Mouse (Mus musculus) small intestine, adult 2 months (tissue): ENCODE measurements around the gene Plxnb1. TPM values are rescaled to one million over a fixed set of nuclear protein-coding genes. Genes with fewer than 3 reads are reported as not detected.

Experiments used
- H3K27ac ChIP-seq: fragments of 200-500 bp; 2 replicates; pipeline ENCODE4 v1.5.1; 2012; ENCODE audit warnings: low read depth, low read length, control low read depth, inconsistent platforms; ENCODE audit not compliant: insufficient read depth
- H3K27me3 ChIP-seq: fragments of 200-500 bp; 2 replicates; pipeline ENCODE4 v1.6.1; 2012; ENCODE audit warnings: mild to moderate bottlenecking, moderate library complexity, low read length, inconsistent platforms; ENCODE audit not compliant: control insufficient read depth, insufficient read depth
- H3K36me3 ChIP-seq: fragments of 200-500 bp; 2 replicates; pipeline ENCODE4 v1.6.1; 2012; ENCODE audit warnings: mild to moderate bottlenecking, low read length, control low read depth, inconsistent platforms; ENCODE audit not compliant: control insufficient read depth, insufficient read depth
- H3K4me1 ChIP-seq: fragments of 200-500 bp; 2 replicates; pipeline ENCODE4 v1.6.1; 2012; ENCODE audit warnings: low read length, inconsistent platforms, mixed read lengths; ENCODE audit not compliant: control insufficient read depth, insufficient read depth, insufficient read length
- H3K4me3 ChIP-seq: fragments of 200-500 bp; 2 replicates; pipeline ENCODE4 v1.5.1; 2012; ENCODE audit warnings: low read depth, mild to moderate bottlenecking, control low read depth, inconsistent platforms, low read length, moderate library complexity
- CTCF ChIP-seq: fragments of 200-500 bp; IDR thresholded peaks from 2 replicates; pipeline ENCODE4 v1.5.1; 2012; ENCODE audit warnings: low read depth, mild to moderate bottlenecking, control low read depth, inconsistent platforms, low read length, moderate library complexity, mixed read lengths; ENCODE audit not compliant: insufficient replicate concordance, insufficient read length; ENCODE audit errors: extremely low read depth
- POLR2A ChIP-seq: fragments of 200-500 bp; IDR thresholded peaks from 2 replicates; pipeline ENCODE4 v1.6.1; 2012; ENCODE audit warnings: low read depth, mild to moderate bottlenecking, control low read depth, inconsistent platforms, low read length, moderate library complexity
- WGBS: fragments of 180-500 bp; shearing (Covaris S2); methylation state at CpG from one replicate; pipeline ENCODE4 v1.1.7; 2018; 5-methylcytosine and 5-hydroxymethylcytosine counted together
- polyA plus RNA-seq: library from polyadenylated mRNA; depleted of rRNA; stranded (reverse); fragments of >200 nt; gene quantifications from 2 replicates; pipeline ENCODE4 v1.2.3, GENCODE M21; 2012

Gene Plxnb1
- polyA plus RNA-seq, 1 experiment, result 2.6 TPM

GRCm38 (mm10) chr9:109102541-109102940 lies 7.4 kb downstream of the Plxnb1 start:
- H3K4me3 ChIP-seq, result no peak overlapping the region
- no peak for TF ChIP-seq POLR2A
- no peak for TF ChIP-seq CTCF
- H3K4me1 ChIP-seq, result 0 out of 2 replicates have a peak, but pooled peaks cover 4% of the 10 kb centered on the region
- no peak overlapping the region for H3K27ac ChIP-seq
- 86% methylated on average over 3 of the region's 3 CpGs for WGBS
- H3K36me3 ChIP-seq, result no peaks in the 10 kb centered on the region
- H3K27me3 ChIP-seq, result no peaks in the 10 kb centered on the region

- no peak overlapping the region for H3K4me3 ChIP-seq
- TF ChIP-seq CTCF, result no peak
- no peak for TF ChIP-seq POLR2A
- 0 out of 2 replicates have a peak, but pooled peaks cover 4% of the 10 kb centered on the region for H3K4me1 ChIP-seq
- no peaks in the 10 kb centered on the region for H3K27me3 ChIP-seq
- H3K36me3 ChIP-seq, result no peaks in the 10 kb centered on the region
- H3K27ac ChIP-seq, result no peak overlapping the region
- WGBS, result 75% methylated on average over 7 of the region's 7 CpGs
These were observed 8.1 kb downstream of the Plxnb1 start for GRCm38 (mm10) chr9:109103250-109103649.

- no peak overlapping the region for H3K27ac ChIP-seq
- H3K27me3 ChIP-seq, result no peaks in the 10 kb centered on the region
- TF ChIP-seq CTCF, result no peak
- no peak for TF ChIP-seq POLR2A
- H3K4me1 ChIP-seq, result 0 out of 2 replicates have a peak, but pooled peaks cover 4% of the 10 kb centered on the region
- no peaks in the 10 kb centered on the region for H3K36me3 ChIP-seq
- no peak overlapping the region for H3K4me3 ChIP-seq
- 90% methylated on average over 9 of the region's 9 CpGs for WGBS
These were observed 8.9 kb downstream of the Plxnb1 start for GRCm38 (mm10) chr9:109104083-109104482.

GRCm38 (mm10) chr9:109105011-109105410 lies 9.8 kb downstream of the Plxnb1 start:
- 61% methylated on average over 12 of the region's 12 CpGs for WGBS
- TF ChIP-seq POLR2A (no peak), CTCF (no peak)
- H3K27me3 ChIP-seq, result no peaks in the 10 kb centered on the region
- no peaks in the 10 kb centered on the region for H3K36me3 ChIP-seq
- H3K27ac ChIP-seq, result no peak overlapping the region
- no peak overlapping the region for H3K4me3 ChIP-seq
- H3K4me1 ChIP-seq, result 0 out of 2 replicates have a peak, but pooled peaks cover 4% of the 10 kb centered on the region

GRCm38 (mm10) chr9:109105648-109106047 lies 10.5 kb downstream of the Plxnb1 start:
- TF ChIP-seq CTCF (no peak), POLR2A (no peak)
- WGBS, result 49% methylated on average over 12 of the region's 12 CpGs
- Histone ChIP-seq H3K4me3 (no peak overlapping the region), H3K36me3 (no peaks in the 10 kb centered on the region), H3K27ac (no peak overlapping the region), H3K4me1 (0 out of 2 replicates have a peak, but pooled peaks cover 4% of the 10 kb centered on the region), H3K27me3 (no peaks in the 10 kb centered on the region)

GRCm38 (mm10) chr9:109107341-109107740 lies 12.2 kb downstream of the Plxnb1 start:
- WGBS, result 84% methylated on average over 6 of the region's 6 CpGs

GRCm38 (mm10) chr9:109110240-109110639 lies 15.1 kb downstream of the Plxnb1 start:
- Histone ChIP-seq H3K27ac (no peak overlapping the region), H3K4me3 (no peak overlapping the region), H3K36me3 (no peaks in the 10 kb centered on the region), H3K4me1 (0 out of 2 replicates have a peak, but pooled peaks cover 3% of the 10 kb centered on the region), H3K27me3 (no peaks in the 10 kb centered on the region)
- WGBS, result 92% methylated on average over 11 of the region's 11 CpGs
- TF ChIP-seq POLR2A (no peak), CTCF (no peak)

More at GRCm38 (mm10) chr9:109107341-109107740, 12.2 kb downstream of the Plxnb1 start:
- no peaks in the 10 kb centered on the region for H3K36me3 ChIP-seq
- no peak overlapping the region for H3K4me3 ChIP-seq
- H3K27ac ChIP-seq, result no peak overlapping the region
- H3K4me1 ChIP-seq, result 0 out of 2 replicates have a peak, but pooled peaks cover 4% of the 10 kb centered on the region
- no peaks in the 10 kb centered on the region for H3K27me3 ChIP-seq
- TF ChIP-seq CTCF, result no peak
- no peak for TF ChIP-seq POLR2A
